Mouse (Mus musculus): Measurements from ENCODE around the gene Arhgap8.
"Not testable (repeated sequence)": the region's sequence is repeated elsewhere in the genome, so short reads cannot be mapped to it uniquely, and the experiment has no call there.

GRCm38 (mm10) chr15:84717570-84718270, 2.1 kb upstream of the Arhgap8 start:
- not testable (repeated sequence) for TF ChIP-seq POLR2A (IDR thresholded peaks at IDR 0.05; ENCODE audit: low read depth, low read length); CTCF (conservative IDR thresholded peaks at IDR 0.05; ENCODE audit: insufficient read depth, insufficient read length, low read depth, low read length)

Measured in kidney, adult 2 months (tissue).